Mouse (Mus musculus) pancreas, adult 10 weeks (tissue): Measurements from ENCODE around the gene Mcm10. TPM values are rescaled to one million over a fixed set of nuclear protein-coding genes. Genes with fewer than 3 reads are reported as not detected.

ENCODE experiments used
- polyA plus RNA-seq: library from polyadenylated mRNA; stranded (reverse); fragments of 350-450 nt; fragmentation: Illumina TruSeq; extraction: RNeasy Lipid Tissue Mini Kit (QIAGEN cat#74804); gene quantifications from one replicate; pipeline ENCODE4 v1.2.3, GENCODE M21; 2015; ENCODE audit warnings: low read depth, low replicate concordance; ENCODE audit not compliant: insufficient read depth

Mcm10 gene
- polyA plus RNA-seq = not detected

DNA sequence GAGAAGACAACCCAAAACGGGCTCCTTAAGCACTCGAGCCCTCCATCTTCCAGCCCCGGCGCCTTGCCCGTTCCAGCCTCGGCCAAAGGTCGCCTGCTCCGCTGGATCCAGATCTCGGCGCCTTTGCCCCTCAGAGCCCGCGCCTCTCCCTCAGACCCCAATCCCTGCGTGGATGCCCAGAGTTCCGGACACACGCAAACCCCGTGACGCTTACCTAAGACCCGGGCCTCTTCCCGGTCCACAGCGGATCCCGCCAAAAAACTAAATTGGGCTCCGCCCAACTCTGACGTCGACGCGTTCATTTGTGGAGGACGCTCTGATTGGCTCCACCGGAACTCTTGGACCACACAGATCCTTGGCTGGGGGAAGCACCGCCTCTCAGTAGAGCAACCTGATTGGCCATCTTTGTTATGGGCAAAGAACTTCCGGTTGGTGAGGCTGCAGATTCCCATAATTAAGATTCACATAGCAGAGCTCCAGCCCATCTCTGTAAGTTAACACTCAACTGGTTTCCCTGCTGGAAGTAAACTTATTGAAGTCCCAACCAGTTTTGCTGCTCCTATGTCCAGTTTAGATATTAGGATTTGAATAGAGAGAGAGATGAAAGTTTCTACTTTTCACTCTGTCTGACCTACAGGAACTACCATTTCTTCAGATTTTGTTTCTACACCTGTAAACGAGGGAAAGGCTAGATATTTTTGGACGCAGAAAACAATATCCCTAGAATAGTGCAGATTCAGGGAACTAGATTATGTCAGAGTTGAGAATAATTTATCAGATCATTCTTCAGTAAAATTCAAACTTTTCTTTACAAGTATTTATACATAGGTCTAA is at the start of gene Mcm10:
TSS of gene Mcm10 (minus strand) at position 301 of the 834 bp plus-strand sequence.

DNA sequence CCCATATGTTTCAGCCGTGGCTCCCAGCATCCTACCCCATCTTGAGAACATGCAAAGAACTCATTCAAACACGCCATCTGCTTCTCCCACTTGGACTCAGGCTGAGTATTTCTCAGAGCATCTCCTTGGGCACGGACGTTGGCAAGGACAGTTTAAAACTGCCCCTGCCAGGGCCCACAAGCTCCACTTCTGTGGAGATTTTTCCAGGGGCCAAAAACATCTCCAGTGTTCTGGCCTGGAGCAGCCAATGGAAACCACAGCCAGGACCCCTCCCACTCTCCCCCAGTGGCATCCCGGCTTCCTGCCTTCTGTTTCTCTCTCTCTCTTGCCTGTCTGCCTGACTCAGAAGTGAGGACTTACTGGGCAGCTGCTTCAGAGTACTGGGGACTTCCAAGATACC is 36.8 kb downstream of the Mcm10 start, which contains the start of gene Ucma:
TSS of gene Ucma (plus strand) at position 316 of the 400 bp plus-strand sequence.

Other genes with a start within 250 kb of the Mcm10 start
- gene Sephs1, start 131.2 kb downstream of the Mcm10 start, polyA plus RNA-seq = 2.2 TPM
- gene Phyh, start 93.8 kb downstream of the Mcm10 start, polyA plus RNA-seq = 18.5 TPM
- not detected for gene Ucma, start 36.7 kb downstream of the Mcm10 start, polyA plus RNA-seq
- 3.2 TPM for gene Optn, start 51.3 kb upstream of the Mcm10 start, polyA plus RNA-seq
- gene Ccdc3, start 125.0 kb upstream of the Mcm10 start, polyA plus RNA-seq = 2.6 TPM